Mouse (Mus musculus): ENCODE data around the gene Gm33543. TPM values are rescaled to one million over a fixed set of nuclear protein-coding genes. Genes with fewer than 3 reads are reported as not detected.

Gm33543 gene
- total and polyA plus RNA-seq, 3 experiments = not detected

DNA sequence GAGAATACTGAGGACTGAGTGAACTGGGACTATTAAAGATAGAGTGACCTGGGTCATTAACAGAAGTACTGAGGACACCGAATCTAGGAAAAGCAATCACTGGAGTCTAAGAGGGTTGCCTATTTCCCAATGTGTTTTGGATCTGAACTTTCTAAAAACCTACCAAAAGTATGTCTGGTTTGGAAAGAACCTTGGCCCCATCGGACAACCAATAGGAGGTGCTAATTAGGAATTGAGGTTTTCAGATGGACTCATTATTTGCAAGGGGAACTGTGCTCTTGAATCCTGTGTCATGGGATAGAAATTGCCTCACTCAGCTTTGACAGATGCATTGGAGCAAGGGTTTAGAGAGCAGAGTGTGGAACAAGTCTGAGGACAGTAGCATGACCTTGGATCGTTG, 1.5 kb downstream of the Gm33543 start:
- in situ Hi-C loops (cut with MboI; ENCODE audit: low pct_ligation_motif_present, low pct_unique_long_range_greater_than_20kb, low sequenced_read_pairs) (no loop called here), dilution Hi-C loops (cut with MboI; ENCODE audit: extremely low pct_ligation_motif_present, extremely low pct_unique_long_range_greater_than_20kb, low sequenced_read_pairs) (no loop called here)
- Histone ChIP-seq H3K4me3 (replicated peaks in 1 of 3; ENCODE audit: low read depth in 2 of 3, low read length in 2 of 3, poor library complexity in 1 of 3) (no peak overlapping the region), H3K36me3 (replicated peaks in 1 of 2; ENCODE audit: control insufficient read depth in 1 of 2, insufficient read depth in 1 of 2, low read length in 1 of 2) (no peaks in the 10 kb centered on the region), H3K4me1 (ENCODE audit: control insufficient read depth in 1 of 2, insufficient read depth in 2 of 2) (peaks cover 6 to 26% of the 10 kb centered on the region in 2 experiments), H3K4me2 (ENCODE audit: insufficient read depth, low read depth, poor library complexity, severe bottlenecking) (no peak overlapping the region), H3K79me2 (replicated peaks; ENCODE audit: control insufficient read depth, extremely low read depth, insufficient read depth, poor library complexity, severe bottlenecking) (no peaks in the 10 kb centered on the region), H3K27me3 (replicated peaks) (no peaks in the 10 kb centered on the region), H3K27ac (ENCODE audit: insufficient read depth, low read depth) (no peak overlapping the region), H3K9ac (ENCODE audit: insufficient read depth, low read depth) (no peak overlapping the region), H3K9me3 (replicated peaks; ENCODE audit: low read length) (no peaks in the 10 kb centered on the region)
- TF ChIP-seq MYC (IDR thresholded peaks at IDR 0.05; ENCODE audit: low read depth, low read length) (no peak), TCF12 (IDR thresholded peaks at IDR 0.05; ENCODE audit: low read depth, low read length) (no peak), MAZ (IDR thresholded peaks at IDR 0.05; ENCODE audit: low read depth, low read length) (no peak), JUND (conservative IDR thresholded peaks at IDR 0.05; ENCODE audit: low read depth, low read length) (no peak), USF2 (conservative IDR thresholded peaks at IDR 0.05; ENCODE audit: low read depth, low read length) (no peak), JUN (IDR thresholded peaks at IDR 0.05; ENCODE audit: insufficient read depth, low read depth, low read length) (no peak)
- DNase-seq (ENCODE audit: extremely low read depth) = no peak

DNA sequence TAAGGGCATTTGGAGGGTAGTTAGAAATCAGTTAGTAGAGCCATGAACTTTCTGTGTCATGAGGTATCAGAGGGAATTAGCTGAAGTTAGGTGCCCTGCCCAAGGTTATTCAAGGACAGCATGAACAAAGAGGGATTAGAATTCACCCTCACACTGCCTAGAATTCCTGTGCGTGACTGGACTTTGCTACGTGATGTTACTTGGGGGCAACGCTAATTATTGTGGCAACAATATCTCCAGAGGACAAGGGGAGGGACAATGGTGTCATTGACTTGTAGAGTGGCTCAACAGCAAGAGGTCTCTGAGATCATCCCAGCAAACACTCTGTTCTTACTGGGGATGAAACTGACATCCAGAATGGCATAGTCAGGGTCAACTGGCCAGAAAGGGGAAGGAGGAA, 2.9 kb downstream of the Gm33543 start:
- Histone ChIP-seq H3K79me2 (replicated peaks; ENCODE audit: control insufficient read depth, extremely low read depth, insufficient read depth, poor library complexity, severe bottlenecking) (no peaks in the 10 kb centered on the region), H3K4me2 (ENCODE audit: insufficient read depth, low read depth, poor library complexity, severe bottlenecking) (no peak overlapping the region), H3K9me3 (replicated peaks; ENCODE audit: low read length) (no peaks in the 10 kb centered on the region), H3K27ac (ENCODE audit: insufficient read depth, low read depth) (no peak overlapping the region), H3K9ac (ENCODE audit: insufficient read depth, low read depth) (no peak overlapping the region), H3K4me1 (ENCODE audit: control insufficient read depth in 1 of 2, insufficient read depth in 2 of 2) (peaks cover 6 to 26% of the 10 kb centered on the region in 2 experiments), H3K27me3 (replicated peaks) (no peaks in the 10 kb centered on the region), H3K4me3 (replicated peaks in 1 of 3; ENCODE audit: low read depth in 2 of 3, low read length in 2 of 3, poor library complexity in 1 of 3) (no peak overlapping the region), H3K36me3 (replicated peaks in 1 of 2; ENCODE audit: control insufficient read depth in 1 of 2, insufficient read depth in 1 of 2, low read length in 1 of 2) (no peaks in the 10 kb centered on the region)
- TF ChIP-seq MAFK (IDR thresholded peaks at IDR 0.05; ENCODE audit: insufficient replicate concordance, low read length) = no peak
- TF ChIP-seq KAT2A (IDR thresholded peaks at IDR 0.05; ENCODE audit: insufficient replicate concordance, low read length) = no peak
- no peak for TF ChIP-seq USF2 (conservative IDR thresholded peaks at IDR 0.05; ENCODE audit: low read depth, low read length)
- TF ChIP-seq SIN3A (IDR thresholded peaks at IDR 0.05; ENCODE audit: low read length) = no peak
- DNase-seq (ENCODE audit: extremely low read depth) = no peak
- in situ Hi-C loops (cut with MboI; ENCODE audit: low pct_ligation_motif_present, low pct_unique_long_range_greater_than_20kb, low sequenced_read_pairs) = no loop called here
- dilution Hi-C loops (cut with MboI; ENCODE audit: extremely low pct_ligation_motif_present, extremely low pct_unique_long_range_greater_than_20kb, low sequenced_read_pairs) = no loop called here

DNA sequence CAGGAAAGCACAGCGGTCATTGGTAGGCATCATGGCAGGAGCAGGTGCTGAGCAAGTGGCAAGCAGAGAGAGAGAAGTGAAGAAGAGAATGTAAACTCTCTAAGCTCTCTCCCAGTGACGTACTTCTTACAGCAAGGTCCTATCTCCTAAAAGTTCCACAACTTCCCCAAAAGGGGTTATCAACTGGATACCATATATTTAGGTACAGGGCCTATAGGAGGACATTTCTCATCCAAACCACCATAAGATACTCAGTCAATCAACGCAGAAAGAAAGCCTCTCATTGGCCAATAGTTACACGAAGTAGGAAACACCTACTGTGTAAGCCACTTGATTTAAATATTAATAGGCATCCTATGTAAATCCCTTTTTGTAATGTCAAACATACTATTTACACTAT, 3.7 kb downstream of the Gm33543 start:
- TF ChIP-seq CTCF (conservative IDR thresholded peaks at IDR 0.05 in 1 of 2, IDR thresholded peaks at IDR 0.05 in 1 of 2; ENCODE audit: low read depth in 2 of 2, low read length in 2 of 2) = no peak
- no peak for TF ChIP-seq SMC3 (IDR thresholded peaks at IDR 0.05; ENCODE audit: low read depth, low read length)
- TF ChIP-seq RCOR1 (conservative IDR thresholded peaks at IDR 0.05; ENCODE audit: low read depth, low read length) = no peak
- no peak for TF ChIP-seq IRF4 (IDR thresholded peaks at IDR 0.05; ENCODE audit: low read depth, low read length)
- TF ChIP-seq USF2 (conservative IDR thresholded peaks at IDR 0.05; ENCODE audit: low read depth, low read length) = no peak
- no peak for TF ChIP-seq HCFC1 (IDR thresholded peaks at IDR 0.05; ENCODE audit: low read depth, low read length)
- in situ Hi-C loops (cut with MboI; ENCODE audit: low pct_ligation_motif_present, low pct_unique_long_range_greater_than_20kb, low sequenced_read_pairs) (no loop called here), dilution Hi-C loops (cut with MboI; ENCODE audit: extremely low pct_ligation_motif_present, extremely low pct_unique_long_range_greater_than_20kb, low sequenced_read_pairs) (no loop called here)

More for the DNA sequence above, 3.7 kb downstream of the Gm33543 start:
- Histone ChIP-seq H3K4me3 (replicated peaks in 1 of 3; ENCODE audit: low read depth in 2 of 3, low read length in 2 of 3, poor library complexity in 1 of 3) (no peak overlapping the region), H3K27me3 (replicated peaks) (no peaks in the 10 kb centered on the region), H3K27ac (ENCODE audit: insufficient read depth, low read depth) (no peak overlapping the region), H3K79me2 (replicated peaks; ENCODE audit: control insufficient read depth, extremely low read depth, insufficient read depth, poor library complexity, severe bottlenecking) (no peaks in the 10 kb centered on the region), H3K4me2 (ENCODE audit: insufficient read depth, low read depth, poor library complexity, severe bottlenecking) (no peak overlapping the region), H3K36me3 (replicated peaks in 1 of 2; ENCODE audit: control insufficient read depth in 1 of 2, insufficient read depth in 1 of 2, low read length in 1 of 2) (no peaks in the 10 kb centered on the region), H3K9me3 (replicated peaks; ENCODE audit: low read length) (no peaks in the 10 kb centered on the region), H3K4me1 (ENCODE audit: control insufficient read depth in 1 of 2, insufficient read depth in 2 of 2) (peaks cover 6 to 26% of the 10 kb centered on the region in 2 experiments), H3K9ac (ENCODE audit: insufficient read depth, low read depth) (no peak overlapping the region)
- no peak for DNase-seq (ENCODE audit: extremely low read depth)

Data from CH12.LX (cell line).